Mouse (Mus musculus) hindbrain, embryonic 12.5 days (tissue): ENCODE data around the gene Osbpl2. TPM values are rescaled to one million over a fixed set of nuclear protein-coding genes. Genes with fewer than 3 reads are reported as not detected.

Experiments used
- ATAC-seq: fragments of 200-750 bp; cut with Nextera tagmentation; 2 replicates; pipeline ENCODE4 v1.8.0; 2017; ENCODE audit warnings: moderate TSS enrichment; ENCODE audit not compliant: low FRiP score
- H3K27ac ChIP-seq: fragments of 300-500 bp; sonication (generic); 2 replicates; pipeline ENCODE4 v1.5.1; 2016; ENCODE audit warnings: mild to moderate bottlenecking
- H3K27me3 ChIP-seq: fragments of 300-500 bp; sonication (generic); 2 replicates; pipeline ENCODE4 v1.6.1; 2016; ENCODE audit warnings: mild to moderate bottlenecking
- H3K36me3 ChIP-seq: fragments of 300-500 bp; sonication (generic); 2 replicates; pipeline ENCODE4 v1.6.1; 2016; ENCODE audit warnings: mild to moderate bottlenecking
- H3K4me1 ChIP-seq: fragments of 300-500 bp; sonication (generic); 2 replicates; pipeline ENCODE4 v1.6.1; 2016
- H3K4me2 ChIP-seq: fragments of 300-500 bp; sonication (generic); replicated peaks from 2 replicates; pipeline ENCODE4 v1.6.1; 2016; ENCODE audit warnings: mild to moderate bottlenecking
- H3K4me3 ChIP-seq: fragments of 300-500 bp; sonication (generic); 2 replicates; pipeline ENCODE4 v1.5.1; 2016; ENCODE audit warnings: mild to moderate bottlenecking
- H3K9ac ChIP-seq: fragments of 300-500 bp; sonication (generic); 2 replicates; pipeline ENCODE4 v1.6.1; 2016; ENCODE audit warnings: mild to moderate bottlenecking, moderate library complexity
- H3K9me3 ChIP-seq: fragments of 300-500 bp; sonication (generic); replicated peaks from 2 replicates; pipeline ENCODE4 v1.6.1; 2016; ENCODE audit warnings: mild to moderate bottlenecking
- WGBS: fragments of 180-500 bp; shearing (Covaris S2); methylation state at CpG from one replicate; pipeline ENCODE4 v1.1.7; 2016; 5-methylcytosine and 5-hydroxymethylcytosine counted together
- polyA plus RNA-seq: library from polyadenylated mRNA; unstranded; fragments of >200 nt; fragmentation: Nextera tagmentation; extraction: Ambion mirVana; gene quantifications from 2 replicates; pipeline ENCODE4 v1.2.1, GENCODE M21; 2016

The Osbpl2 gene
- polyA plus RNA-seq, 1 experiment from 2014 or later: 52.2 TPM

DNA sequence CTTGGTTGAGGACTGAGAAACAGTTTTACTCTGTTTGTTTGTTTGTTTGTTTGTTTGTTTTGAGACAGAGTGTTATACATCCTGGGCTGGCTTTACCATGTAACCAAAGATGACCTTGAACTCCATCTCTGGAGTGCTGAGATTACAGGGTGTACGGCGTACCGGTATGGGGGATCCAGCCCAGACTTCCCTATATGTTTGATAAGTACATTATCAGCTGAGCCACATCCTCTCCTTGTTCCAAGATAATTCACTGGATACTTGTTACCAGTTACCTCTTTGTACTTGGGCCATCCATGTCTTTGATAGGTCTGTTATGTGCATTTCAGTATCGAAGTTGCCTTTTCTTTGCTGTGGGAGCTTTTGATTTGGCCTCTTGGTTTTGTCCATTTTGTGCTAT, 14.1 kb downstream of the Osbpl2 start:
- Histone ChIP-seq H3K9me3 (no peaks in the 10 kb centered on the region), H3K27me3 (no peaks in the 10 kb centered on the region), H3K9ac (no peak overlapping the region), H3K36me3 (peaks cover 5% of the 10 kb centered on the region), H3K4me2 (no peak overlapping the region), H3K4me3 (no peak overlapping the region), H3K27ac (no peak overlapping the region), H3K4me1 (no peaks in the 10 kb centered on the region)
- WGBS: 95% methylated on average over 4 of the region's 4 CpGs
- no peak for ATAC-seq

DNA sequence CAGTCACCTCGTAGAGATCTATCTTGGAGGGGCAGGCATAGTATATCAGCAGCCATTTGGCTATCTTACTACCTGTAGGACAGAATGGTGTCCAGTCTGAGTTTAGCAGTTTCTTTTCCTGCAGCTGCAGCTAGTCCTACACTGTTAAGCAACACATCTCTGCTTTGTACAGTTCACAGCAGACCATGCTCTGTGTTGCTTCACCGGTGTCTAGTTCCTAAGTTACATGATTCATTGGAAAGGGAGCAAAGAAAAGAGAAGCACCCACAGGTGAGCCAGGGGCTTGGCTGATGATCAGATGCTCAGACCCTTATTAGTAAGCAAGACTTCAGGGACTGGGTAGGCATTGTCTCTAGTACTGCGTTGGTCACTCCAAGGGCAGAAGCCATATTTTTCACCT, 14.8 kb downstream of the Osbpl2 start:
- ATAC-seq: no peak
- Histone ChIP-seq H3K9ac (no peak overlapping the region), H3K36me3 (peaks cover 12% of the 10 kb centered on the region), H3K9me3 (no peaks in the 10 kb centered on the region), H3K4me1 (no peaks in the 10 kb centered on the region), H3K4me2 (no peak overlapping the region), H3K4me3 (no peak overlapping the region), H3K27me3 (no peaks in the 10 kb centered on the region), H3K27ac (no peak overlapping the region)
- 85% methylated on average over 3 of the region's 3 CpGs for WGBS

DNA sequence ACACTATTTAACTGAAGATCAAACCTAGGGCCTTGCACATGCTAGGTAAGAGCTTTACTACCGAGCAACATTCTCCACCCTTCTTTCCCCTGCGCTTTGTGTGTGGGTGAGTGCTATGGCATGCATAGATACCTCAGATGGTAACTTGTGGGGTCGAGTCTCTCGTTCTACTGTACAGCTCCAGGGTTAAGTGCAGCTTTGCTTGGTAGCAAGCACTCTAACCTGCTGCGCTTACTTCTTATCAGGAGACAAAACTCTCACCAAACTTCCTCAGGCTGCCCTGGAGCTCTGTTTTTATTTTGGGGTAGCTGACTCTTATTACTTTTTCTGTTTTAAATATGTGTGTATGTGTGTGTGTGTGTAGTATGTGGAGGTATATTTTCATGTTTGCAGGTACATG, 16.3 kb downstream of the Osbpl2 start:
- Histone ChIP-seq H3K4me2 (no peak overlapping the region), H3K27me3 (no peaks in the 10 kb centered on the region), H3K36me3 (peaks cover 20% of the 10 kb centered on the region), H3K9ac (no peak overlapping the region), H3K9me3 (no peaks in the 10 kb centered on the region), H3K4me3 (no peak overlapping the region), H3K4me1 (no peaks in the 10 kb centered on the region), H3K27ac (no peak overlapping the region)
- no peak for ATAC-seq
- 84% methylated on average over 5 of the region's 5 CpGs for WGBS

DNA sequence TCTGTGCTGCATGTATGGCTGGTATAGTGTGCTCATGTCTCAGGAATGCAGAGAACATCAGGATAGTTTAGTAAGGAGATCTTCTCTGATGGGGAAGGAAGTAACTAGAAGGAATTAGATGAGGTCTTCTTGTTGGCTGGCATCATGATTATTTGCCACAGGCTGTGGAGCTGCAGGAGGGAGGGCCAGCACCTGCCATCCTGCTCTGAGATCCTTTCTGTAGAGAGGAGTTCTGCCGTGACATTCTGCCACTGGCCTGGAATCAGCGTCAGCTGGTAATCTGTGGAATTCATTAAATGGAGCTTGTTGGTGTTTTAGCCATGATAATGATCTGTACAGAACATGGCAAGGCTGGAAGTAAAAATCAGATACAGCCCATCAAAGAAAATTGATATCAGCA, 27.0 kb downstream of the Osbpl2 start:
- Histone ChIP-seq H3K4me2 (no peak overlapping the region), H3K9ac (no peak overlapping the region), H3K27ac (no peak overlapping the region), H3K9me3 (no peaks in the 10 kb centered on the region), H3K27me3 (no peaks in the 10 kb centered on the region), H3K4me1 (no peaks in the 10 kb centered on the region), H3K4me3 (no peak overlapping the region), H3K36me3 (peaks cover 76% of the 10 kb centered on the region)
- no peak for ATAC-seq
- WGBS: 72% methylated on average over 2 of the region's 2 CpGs

DNA sequence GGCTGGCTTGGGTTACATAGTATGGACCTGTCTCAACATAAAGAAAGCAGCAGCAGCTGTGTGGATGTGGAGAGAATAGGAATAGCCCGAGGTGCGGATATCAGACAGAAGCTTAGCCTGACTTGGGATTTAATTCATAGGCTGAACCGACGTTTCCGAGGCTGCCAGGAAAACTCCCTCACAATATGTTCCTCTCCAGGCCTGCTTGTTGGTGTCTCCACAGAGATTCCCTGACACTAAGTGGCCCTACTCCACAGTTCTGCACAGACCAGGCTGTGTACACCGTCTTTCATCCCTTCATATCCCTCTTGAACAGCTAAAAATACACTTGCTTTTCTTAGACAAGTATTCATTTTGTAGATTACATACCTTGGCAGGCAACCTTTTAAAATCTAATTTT, 28.3 kb downstream of the Osbpl2 start:
- no peak overlapping the region for H3K27ac ChIP-seq
- H3K4me1 ChIP-seq: no peaks in the 10 kb centered on the region
- H3K27me3 ChIP-seq: no peaks in the 10 kb centered on the region
- 93% methylated on average over 6 of the region's 6 CpGs for WGBS
- no peak overlapping the region for H3K4me3 ChIP-seq
- no peak overlapping the region for H3K4me2 ChIP-seq
- no peak for ATAC-seq
- peaks cover 79% of the 10 kb centered on the region for H3K36me3 ChIP-seq
- H3K9me3 ChIP-seq: no peaks in the 10 kb centered on the region
- no peak overlapping the region for H3K9ac ChIP-seq

DNA sequence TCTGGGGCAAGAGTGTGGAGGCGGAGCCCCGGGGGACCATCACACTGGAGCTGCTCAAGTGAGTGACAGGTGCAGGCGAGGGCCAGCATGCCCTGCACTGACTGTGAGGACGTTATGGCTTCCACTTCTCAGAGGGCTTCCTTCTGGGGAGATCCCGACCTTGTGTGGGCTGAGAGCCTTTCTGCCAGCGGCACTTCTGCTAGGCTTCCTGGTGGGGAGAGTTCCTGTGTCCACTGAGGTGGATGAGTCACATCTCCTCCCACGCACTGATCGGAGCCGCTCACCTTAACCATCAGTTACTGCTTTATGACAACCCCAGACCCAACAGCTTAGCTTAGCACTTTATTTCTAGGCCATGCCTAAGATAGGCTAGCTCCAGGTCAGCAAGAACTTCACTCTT, 29.4 kb downstream of the Osbpl2 start:
- no peak overlapping the region for H3K9ac ChIP-seq
- peaks cover 89% of the 10 kb centered on the region for H3K36me3 ChIP-seq
- H3K4me1 ChIP-seq: no peaks in the 10 kb centered on the region
- no peak overlapping the region for H3K27ac ChIP-seq
- ATAC-seq: no peak
- H3K4me3 ChIP-seq: no peak overlapping the region
- WGBS: 90% methylated on average over 9 of the region's 9 CpGs
- H3K27me3 ChIP-seq: no peaks in the 10 kb centered on the region
- no peak overlapping the region for H3K4me2 ChIP-seq
- no peaks in the 10 kb centered on the region for H3K9me3 ChIP-seq

DNA sequence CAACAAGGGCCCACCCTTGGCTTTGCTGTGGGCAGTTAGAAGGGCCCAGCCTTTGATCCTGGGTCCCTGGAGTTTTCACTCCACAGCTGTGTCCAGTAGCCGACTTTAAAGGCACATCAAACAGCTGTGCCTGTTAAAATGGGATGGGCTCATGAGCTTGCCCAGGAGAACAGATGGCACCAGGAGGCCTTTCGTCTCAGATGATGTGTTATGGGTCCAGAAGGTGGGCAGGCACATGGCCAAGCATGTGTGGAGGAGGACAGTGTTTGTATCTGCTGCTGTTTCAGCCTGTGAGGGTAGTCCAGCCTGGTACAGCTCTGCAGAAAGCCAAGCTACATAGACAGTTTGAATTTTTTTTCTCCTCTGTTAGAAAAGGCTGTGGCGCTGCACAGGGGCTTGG, 35.7 kb downstream of the Osbpl2 start:
- 62% methylated on average over 3 of the region's 3 CpGs for WGBS
- Histone ChIP-seq H3K27ac (no peak overlapping the region), H3K36me3 (peaks cover 86% of the 10 kb centered on the region)

DNA sequence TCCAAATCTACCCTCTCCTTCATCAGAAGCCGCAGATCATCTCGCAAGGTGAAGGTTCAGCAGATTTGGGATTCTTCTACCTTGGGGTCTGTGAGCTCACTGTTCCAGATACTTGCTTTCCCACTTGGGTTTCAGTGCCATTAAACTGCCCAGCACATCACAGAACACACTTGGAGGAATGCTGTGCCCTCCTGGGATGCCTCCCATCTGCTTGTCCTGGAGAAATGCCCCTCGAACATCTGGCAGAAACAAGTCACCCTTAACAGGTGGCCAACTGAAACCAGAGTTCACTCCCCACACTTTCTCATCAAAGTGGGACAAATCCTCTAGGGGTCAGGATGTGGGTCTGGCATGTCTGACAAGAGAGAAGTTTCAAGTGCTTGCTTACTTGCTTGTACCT, 39.5 kb downstream of the Osbpl2 start:
- Histone ChIP-seq H3K27me3 (no peaks in the 10 kb centered on the region), H3K4me2 (no peak overlapping the region), H3K9me3 (no peaks in the 10 kb centered on the region), H3K27ac (no peak overlapping the region), H3K4me3 (no peak overlapping the region), H3K4me1 (no peaks in the 10 kb centered on the region), H3K36me3 (peaks cover 87% of the 10 kb centered on the region), H3K9ac (no peak overlapping the region)
- WGBS: 89% methylated on average over 3 of the region's 3 CpGs
- ATAC-seq: no peak

More for the DNA sequence above, 35.7 kb downstream of the Osbpl2 start:
- no peak overlapping the region for H3K4me2 ChIP-seq
- no peaks in the 10 kb centered on the region for H3K27me3 ChIP-seq
- H3K4me3 ChIP-seq: no peak overlapping the region
- H3K4me1 ChIP-seq: no peaks in the 10 kb centered on the region
- H3K9ac ChIP-seq: no peak overlapping the region
- ATAC-seq: no peak
- no peaks in the 10 kb centered on the region for H3K9me3 ChIP-seq

DNA sequence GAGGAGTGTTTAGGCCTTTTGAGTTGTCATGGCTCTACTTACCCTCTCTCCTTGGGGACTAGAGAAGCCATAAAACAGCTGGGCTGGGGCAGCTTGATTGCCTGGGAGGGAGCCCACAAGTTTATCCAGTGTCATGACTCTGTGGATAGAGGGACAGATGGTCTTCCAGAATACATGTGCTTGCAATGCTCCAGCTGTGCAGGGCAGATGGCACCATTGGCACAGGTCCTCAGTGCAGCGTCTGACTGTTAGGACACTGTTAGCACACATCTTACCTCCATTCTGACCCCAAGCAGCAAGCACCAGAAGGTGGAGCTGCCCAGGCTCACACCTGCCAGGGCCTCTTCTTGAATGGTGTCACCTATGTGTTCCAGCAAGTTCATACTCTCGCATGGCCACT, 46.7 kb downstream of the Osbpl2 start:
- Histone ChIP-seq H3K4me2 (no peak overlapping the region), H3K9me3 (no peaks in the 10 kb centered on the region), H3K4me1 (no peaks in the 10 kb centered on the region), H3K27ac (no peak overlapping the region), H3K36me3 (peaks cover 33% of the 10 kb centered on the region), H3K9ac (no peak overlapping the region), H3K27me3 (no peaks in the 10 kb centered on the region), H3K4me3 (no peak overlapping the region)
- 81% methylated on average over 2 of the region's 2 CpGs for WGBS
- no peak for ATAC-seq

DNA sequence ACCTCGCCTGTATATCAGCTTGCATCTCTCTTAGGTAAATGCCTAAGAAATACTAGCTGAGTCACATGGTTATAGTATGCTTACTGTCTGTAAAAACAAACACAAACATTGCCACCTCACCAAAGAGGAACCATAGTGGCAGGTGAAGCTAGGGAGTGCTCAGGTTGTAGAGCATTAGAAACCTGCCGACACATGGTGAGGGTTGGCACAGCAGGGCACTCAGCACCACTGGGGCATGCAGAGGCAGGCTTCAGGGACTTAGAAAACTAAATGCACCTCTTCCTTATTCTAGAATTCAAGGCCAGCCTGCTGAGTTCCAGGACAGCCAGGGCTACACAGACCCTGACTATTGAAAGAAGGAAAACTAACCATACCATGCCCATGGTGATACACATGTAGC, 47.8 kb downstream of the Osbpl2 start:
- 90% methylated on average over 2 of the region's 2 CpGs for WGBS
- Histone ChIP-seq H3K9me3 (no peaks in the 10 kb centered on the region), H3K27ac (no peak overlapping the region), H3K9ac (no peak overlapping the region; the same call in 1 of the 2 replicates), H3K36me3 (peaks cover 23% of the 10 kb centered on the region), H3K4me3 (no peak overlapping the region), H3K27me3 (no peaks in the 10 kb centered on the region), H3K4me1 (no peaks in the 10 kb centered on the region), H3K4me2 (no peak overlapping the region)
- ATAC-seq: no peak

DNA sequence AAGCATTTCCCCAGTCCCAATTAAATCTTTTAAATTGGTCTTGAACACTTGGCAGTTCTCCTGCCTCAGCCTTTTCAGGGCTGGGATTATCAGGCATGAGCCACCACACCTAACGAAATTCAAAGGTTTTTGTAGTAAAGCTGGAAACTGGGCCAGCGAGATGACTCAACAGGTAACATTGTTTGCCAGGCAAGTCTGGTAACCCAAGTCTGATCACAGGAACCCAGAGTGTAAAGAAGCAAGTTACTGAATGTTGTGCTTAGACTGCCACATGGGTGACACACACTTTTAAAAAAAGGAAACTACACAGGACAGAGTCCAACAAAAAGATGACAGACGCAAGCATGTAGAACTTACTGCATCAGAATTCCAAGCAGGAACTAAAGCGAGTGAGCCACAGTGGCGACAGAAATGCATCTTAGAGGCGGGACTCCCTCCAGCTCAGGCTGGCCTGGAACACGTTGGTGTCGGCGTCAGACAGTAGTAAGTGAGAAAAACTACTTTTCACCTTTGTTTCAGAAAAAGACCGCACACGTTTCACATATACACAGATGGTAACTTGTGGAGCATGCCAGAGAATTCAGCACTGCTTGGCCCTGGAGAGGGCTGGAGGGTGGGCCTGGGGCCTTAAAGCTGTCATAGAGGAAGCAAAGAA, 51.2 kb downstream of the Osbpl2 start:
- 0 out of 2 replicates have a peak, but pooled peaks have one; percentile 1 for ATAC-seq
- Histone ChIP-seq H3K9ac (no peak overlapping the region), H3K4me3 (no peak overlapping the region), H3K27ac (no peak overlapping the region), H3K4me1 (peaks cover 16% of the 10 kb centered on the region), H3K36me3 (peaks cover 25% of the 10 kb centered on the region), H3K4me2 (peak overlapping the region; percentile 99; the same call in 1 of the 2 replicates), H3K9me3 (no peaks in the 10 kb centered on the region), H3K27me3 (no peaks in the 10 kb centered on the region)
- WGBS: 83% methylated on average over 11 of the region's 11 CpGs

DNA sequence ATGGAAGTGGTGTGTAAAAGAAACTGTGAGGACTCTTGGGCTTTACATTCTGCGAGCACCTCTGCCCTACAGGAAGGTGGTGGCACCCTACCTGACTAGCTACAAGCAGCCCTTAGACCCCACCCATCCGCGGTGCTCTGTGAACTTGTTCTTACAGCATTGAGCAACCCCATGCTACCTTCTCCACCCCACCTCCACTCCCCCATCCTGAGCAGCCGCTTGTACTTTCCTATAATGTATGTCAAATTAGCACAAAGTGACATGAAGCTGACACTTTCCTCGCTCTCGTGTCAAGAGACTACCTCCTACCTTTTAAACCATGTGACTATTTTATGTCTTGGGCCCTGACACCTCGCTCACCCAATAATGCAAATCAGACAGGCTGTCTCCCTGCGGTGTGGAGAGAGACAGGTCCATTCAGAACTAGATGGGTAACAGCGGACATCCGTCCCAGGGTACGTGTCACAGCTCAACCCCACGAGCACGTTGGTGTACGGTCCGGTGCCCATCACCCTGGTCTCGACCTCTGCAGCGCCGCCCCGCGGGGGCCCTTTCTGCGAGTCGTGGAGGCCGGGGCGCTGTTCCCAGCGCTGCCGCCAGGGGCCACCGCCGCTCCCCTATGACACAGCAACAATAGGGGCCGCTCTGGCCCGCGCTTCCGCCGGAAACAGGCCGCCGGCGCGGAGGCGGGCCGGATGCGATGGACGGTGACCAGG, 51.9 kb downstream of the Osbpl2 start, which contains the start of gene Adrm1:
TSS of gene Adrm1 (plus strand) at position 680 of the 716 bp plus-strand sequence.
- WGBS: 4% methylated on average over 41 of the region's 41 CpGs
- Histone ChIP-seq H3K9me3 (no peaks in the 10 kb centered on the region), H3K4me3 (peak within 1 kb of the TSS; percentile 98), H3K36me3 (peaks cover 32% of the 10 kb centered on the region), H3K9ac (peak within 1 kb of the TSS; percentile 98), H3K27me3 (no peaks in the 10 kb centered on the region), H3K4me1 (peaks cover 16% of the 10 kb centered on the region), H3K4me2 (peak within 1 kb of the TSS; percentile 99), H3K27ac (peak within 1 kb of the TSS; percentile 93)
- ATAC-seq: peak; percentile 99
